Mouse (Mus musculus): ENCODE results near the gene Cipc. TPM values are rescaled to one million over a fixed set of nuclear protein-coding genes. Genes with fewer than 3 reads are reported as not detected.

Cipc gene
- polyA plus RNA-seq, 1 experiment from 2014 or later = 45.4 TPM

GRCm38 (mm10) chr12:86914756-86915155 lies 32.1 kb upstream of the Cipc start:
- ATAC-seq (ENCODE audit: low FRiP score) = no peak
- WGBS = 65% methylated on average over 6 of the region's 6 CpGs
- peaks cover 18% of the 10 kb centered on the region; the same call in 1 of the 2 replicates for H3K27me3 ChIP-seq

GRCm38 (mm10) chr12:86915617-86916016 lies 31.2 kb upstream of the Cipc start:
- H3K4me3 ChIP-seq = no peak overlapping the region
- 81% methylated on average over 7 of the region's 7 CpGs for WGBS
- no peak overlapping the region for H3K4me2 ChIP-seq
- H3K27me3 ChIP-seq = peaks cover 18% of the 10 kb centered on the region; the same call in 1 of the 2 replicates
- H3K9ac ChIP-seq = peak overlapping the region; percentile 3; the same call in 1 of the 2 replicates
- no peak overlapping the region for H3K27ac ChIP-seq
- no peaks in the 10 kb centered on the region for H3K36me3 ChIP-seq
- H3K9me3 ChIP-seq = no peaks in the 10 kb centered on the region
- peaks cover 73% of the 10 kb centered on the region for H3K4me1 ChIP-seq (replicated peaks)
- no peak for ATAC-seq (ENCODE audit: low FRiP score)

More at GRCm38 (mm10) chr12:86914756-86915155, 32.1 kb upstream of the Cipc start:
- no peak overlapping the region for H3K4me2 ChIP-seq
- peak overlapping the region; percentile 31 for H3K27ac ChIP-seq
- no peaks in the 10 kb centered on the region for H3K9me3 ChIP-seq
- no peaks in the 10 kb centered on the region for H3K36me3 ChIP-seq
- peaks cover 76% of the 10 kb centered on the region for H3K4me1 ChIP-seq (replicated peaks)
- H3K4me3 ChIP-seq = no peak overlapping the region
- H3K9ac ChIP-seq = no peak overlapping the region

GRCm38 (mm10) chr12:86916796-86917573 lies 29.9 kb upstream of the Cipc start:
- H3K4me2 ChIP-seq = no peak overlapping the region
- H3K4me3 ChIP-seq = no peak overlapping the region
- 81% methylated on average over 7 of the region's 7 CpGs for WGBS
- peaks cover 61% of the 10 kb centered on the region for H3K4me1 ChIP-seq (replicated peaks)
- ATAC-seq (ENCODE audit: low FRiP score) = no peak
- H3K27ac ChIP-seq = peak overlapping the region; percentile 94
- peaks cover 18% of the 10 kb centered on the region; the same call in 1 of the 2 replicates for H3K27me3 ChIP-seq
- H3K9me3 ChIP-seq = no peaks in the 10 kb centered on the region
- H3K9ac ChIP-seq = no peak overlapping the region
- H3K36me3 ChIP-seq = no peaks in the 10 kb centered on the region

- peak overlapping the region; percentile 94 for H3K27ac ChIP-seq
- H3K4me1 ChIP-seq (replicated peaks) = peaks cover 54% of the 10 kb centered on the region
- H3K9me3 ChIP-seq = no peaks in the 10 kb centered on the region
- 17% methylated on average over 11 of the region's 11 CpGs for WGBS
- ATAC-seq (ENCODE audit: low FRiP score) = peak; percentile 51; the same call in 1 of the 2 replicates
- H3K4me3 ChIP-seq = no peak overlapping the region
- peaks cover 18% of the 10 kb centered on the region; the same call in 1 of the 2 replicates for H3K27me3 ChIP-seq
- H3K4me2 ChIP-seq = peak overlapping the region; percentile 19; the same call in 1 of the 2 replicates
- H3K36me3 ChIP-seq = no peaks in the 10 kb centered on the region
- H3K9ac ChIP-seq = peak overlapping the region; percentile 43
Observed at GRCm38 (mm10) chr12:86918361-86918967, 28.4 kb upstream of the Cipc start.

- ATAC-seq (ENCODE audit: low FRiP score) = peak; percentile 25; the same call in 1 of the 2 replicates
- Histone ChIP-seq H3K9ac (peak overlapping the region; percentile 49; the same call in 1 of the 2 replicates), H3K4me3 (no peak overlapping the region), H3K36me3 (no peaks in the 10 kb centered on the region), H3K4me1 (replicated peaks) (peaks cover 54% of the 10 kb centered on the region), H3K4me2 (no peak overlapping the region; the same call in 1 of the 2 replicates), H3K27ac (peak overlapping the region; percentile 94), H3K9me3 (no peaks in the 10 kb centered on the region), H3K27me3 (peaks cover 13% of the 10 kb centered on the region; the same call in 1 of the 2 replicates)
- WGBS = 50% methylated on average over 17 of the region's 17 CpGs
Observed at GRCm38 (mm10) chr12:86918983-86919722, 27.7 kb upstream of the Cipc start.

GRCm38 (mm10) chr12:86923837-86924236 lies 23.0 kb upstream of the Cipc start:
- H3K27me3 ChIP-seq = no peaks in the 10 kb centered on the region
- WGBS = 3% methylated on average over 5 of the region's 5 CpGs
- no peak overlapping the region for H3K4me3 ChIP-seq
- peaks cover 28% of the 10 kb centered on the region for H3K4me1 ChIP-seq (replicated peaks)
- H3K4me2 ChIP-seq = no peak overlapping the region
- peak; percentile 70 for ATAC-seq (ENCODE audit: low FRiP score)
- H3K36me3 ChIP-seq = no peaks in the 10 kb centered on the region
- peak overlapping the region; percentile 75 for H3K27ac ChIP-seq
- no peak overlapping the region for H3K9ac ChIP-seq
- H3K9me3 ChIP-seq = no peaks in the 10 kb centered on the region; the same call in 1 of the 2 replicates

- 74% methylated on average over 6 of the region's 6 CpGs for WGBS
- no peak overlapping the region for H3K4me2 ChIP-seq
- H3K4me1 ChIP-seq (replicated peaks) = peaks cover 18% of the 10 kb centered on the region
- no peak overlapping the region for H3K27ac ChIP-seq
- H3K27me3 ChIP-seq = no peaks in the 10 kb centered on the region
- H3K9me3 ChIP-seq = no peaks in the 10 kb centered on the region; the same call in 1 of the 2 replicates
- no peak for ATAC-seq (ENCODE audit: low FRiP score)
- no peak overlapping the region for H3K9ac ChIP-seq
- no peaks in the 10 kb centered on the region for H3K36me3 ChIP-seq
- no peak overlapping the region for H3K4me3 ChIP-seq
Observed at GRCm38 (mm10) chr12:86930934-86931729, 15.7 kb upstream of the Cipc start.

GRCm38 (mm10) chr12:86931919-86932574 lies 14.8 kb upstream of the Cipc start:
- no peaks in the 10 kb centered on the region for H3K27me3 ChIP-seq
- H3K36me3 ChIP-seq = no peaks in the 10 kb centered on the region
- 9% methylated on average over 7 of the region's 7 CpGs for WGBS
- H3K9me3 ChIP-seq = no peaks in the 10 kb centered on the region; the same call in 1 of the 2 replicates
- H3K4me1 ChIP-seq (replicated peaks) = peaks cover 18% of the 10 kb centered on the region
- no peak overlapping the region for H3K4me3 ChIP-seq
- H3K4me2 ChIP-seq = no peak overlapping the region
- H3K9ac ChIP-seq = no peak overlapping the region
- no peak overlapping the region for H3K27ac ChIP-seq
- ATAC-seq (ENCODE audit: low FRiP score) = no peak

- no peaks in the 10 kb centered on the region for H3K36me3 ChIP-seq
- WGBS = 20% methylated on average over 6 of the region's 6 CpGs
- H3K4me1 ChIP-seq (replicated peaks) = peaks cover 18% of the 10 kb centered on the region
- no peak overlapping the region for H3K4me2 ChIP-seq
- H3K27ac ChIP-seq = no peak overlapping the region
- no peaks in the 10 kb centered on the region; the same call in 1 of the 2 replicates for H3K9me3 ChIP-seq
- no peak overlapping the region for H3K9ac ChIP-seq
- no peak overlapping the region for H3K4me3 ChIP-seq
- H3K27me3 ChIP-seq = no peaks in the 10 kb centered on the region
- ATAC-seq (ENCODE audit: low FRiP score) = no peak
Observed at GRCm38 (mm10) chr12:86932575-86932952, 14.3 kb upstream of the Cipc start.

- 89% methylated on average over 1 of the region's 1 CpGs for WGBS
- ATAC-seq (ENCODE audit: low FRiP score) = no peak
- no peak overlapping the region for H3K4me3 ChIP-seq
- no peak overlapping the region for H3K27ac ChIP-seq
- H3K4me2 ChIP-seq = no peak overlapping the region
- no peaks in the 10 kb centered on the region for H3K36me3 ChIP-seq
- no peaks in the 10 kb centered on the region for H3K27me3 ChIP-seq
- peaks cover 18% of the 10 kb centered on the region for H3K4me1 ChIP-seq (replicated peaks)
- H3K9me3 ChIP-seq = no peaks in the 10 kb centered on the region
- no peak overlapping the region for H3K9ac ChIP-seq
Observed at GRCm38 (mm10) chr12:86934748-86935147, 12.1 kb upstream of the Cipc start.

GRCm38 (mm10) chr12:86935692-86936282 lies 11.1 kb upstream of the Cipc start:
- Histone ChIP-seq H3K27me3 (no peaks in the 10 kb centered on the region), H3K4me1 (replicated peaks) (peaks cover 24% of the 10 kb centered on the region), H3K9ac (no peak overlapping the region), H3K4me3 (no peak overlapping the region), H3K36me3 (no peaks in the 10 kb centered on the region), H3K4me2 (no peak overlapping the region), H3K27ac (no peak overlapping the region), H3K9me3 (no peaks in the 10 kb centered on the region)
- ATAC-seq (ENCODE audit: low FRiP score) = no peak
- 88% methylated on average over 8 of the region's 8 CpGs for WGBS
